Mouse (Mus musculus): ENCODE data around the gene Gm136. TPM values are rescaled to one million over a fixed set of nuclear protein-coding genes. Genes with fewer than 3 reads are reported as not detected.
A peak's percentile ranks its signal among the peaks of the same experiment; 100 is the strongest.

Gm136 gene
- polyA plus RNA-seq, 1 experiment from 2014 or later: not detected

DNA sequence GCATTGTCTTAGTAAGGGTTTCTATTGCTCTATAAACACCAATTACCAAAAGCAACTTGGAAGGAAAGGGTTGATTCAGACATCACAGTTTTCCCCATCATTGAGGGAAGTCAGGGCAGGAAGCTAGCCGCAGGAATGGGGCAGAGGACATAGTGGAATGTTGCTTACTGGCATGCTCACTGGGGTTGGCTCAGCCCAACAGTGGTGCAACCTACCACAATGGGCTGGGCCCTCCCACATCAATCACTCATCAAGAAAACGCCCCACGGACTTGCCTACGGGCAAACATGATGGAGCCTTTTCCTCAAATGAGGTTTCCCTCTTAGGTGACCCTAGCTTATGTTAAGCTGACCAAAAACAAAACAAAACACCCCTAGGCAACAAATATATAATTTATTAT is 32.9 kb downstream of the Gm136 start:
- 46% methylated on average over 4 of the region's 4 CpGs for WGBS (ENCODE audit: insufficient replicate concordance)
- H3K9ac ChIP-seq (ENCODE audit: low read depth, low read length): no peak overlapping the region
- peaks cover 1% of the 10 kb centered on the region; the same call in 1 of the 2 replicates for H3K27me3 ChIP-seq (ENCODE audit: control insufficient read depth, insufficient read depth, low read depth, low read length)
- H3K4me2 ChIP-seq (ENCODE audit: low read depth, low read length): no peak overlapping the region
- H3K27ac ChIP-seq (ENCODE audit: low read length): no peak overlapping the region
- H3K4me3 ChIP-seq (ENCODE audit: low read depth, low read length): no peak overlapping the region
- H3K4me1 ChIP-seq (ENCODE audit: control insufficient read depth, low read depth, low read length): no peaks in the 10 kb centered on the region
- 0 out of 2 replicates have a peak, but pooled peaks cover 4% of the 10 kb centered on the region for H3K9me3 ChIP-seq (replicated peaks; ENCODE audit: control insufficient read depth, low read length)
- H3K36me3 ChIP-seq (ENCODE audit: control insufficient read depth, insufficient read depth): no peaks in the 10 kb centered on the region
- no peak for ATAC-seq (ENCODE audit: low read depth)

- Histone ChIP-seq H3K9me3 (replicated peaks; ENCODE audit: control insufficient read depth, low read length) (0 out of 2 replicates have a peak, but pooled peaks cover 4% of the 10 kb centered on the region), H3K27me3 (ENCODE audit: control insufficient read depth, insufficient read depth, low read depth, low read length) (no peaks in the 10 kb centered on the region), H3K27ac (ENCODE audit: low read length) (no peak overlapping the region), H3K4me2 (ENCODE audit: low read depth, low read length) (no peak overlapping the region), H3K9ac (ENCODE audit: low read depth, low read length) (no peak overlapping the region), H3K4me3 (ENCODE audit: low read depth, low read length) (no peak overlapping the region), H3K4me1 (ENCODE audit: control insufficient read depth, low read depth, low read length) (no peaks in the 10 kb centered on the region), H3K36me3 (ENCODE audit: control insufficient read depth, insufficient read depth) (no peaks in the 10 kb centered on the region)
- ATAC-seq (ENCODE audit: low read depth): no peak
- WGBS (ENCODE audit: insufficient replicate concordance): 73% methylated on average over 7 of the region's 7 CpGs
These were observed 35.8 kb downstream of the Gm136 start for GRCm38 (mm10) chr4:34720127-34720895.

GRCm38 (mm10) chr4:34719421-34719820 is 36.6 kb downstream of the Gm136 start:
- ATAC-seq (ENCODE audit: low read depth): no peak
- Histone ChIP-seq H3K4me3 (ENCODE audit: low read depth, low read length) (no peak overlapping the region), H3K4me2 (ENCODE audit: low read depth, low read length) (no peak overlapping the region), H3K27ac (ENCODE audit: low read length) (no peak overlapping the region), H3K36me3 (ENCODE audit: control insufficient read depth, insufficient read depth) (no peaks in the 10 kb centered on the region), H3K9me3 (replicated peaks; ENCODE audit: control insufficient read depth, low read length) (0 out of 2 replicates have a peak, but pooled peaks cover 4% of the 10 kb centered on the region), H3K9ac (ENCODE audit: low read depth, low read length) (no peak overlapping the region), H3K4me1 (ENCODE audit: control insufficient read depth, low read depth, low read length) (no peaks in the 10 kb centered on the region), H3K27me3 (ENCODE audit: control insufficient read depth, insufficient read depth, low read depth, low read length) (no peaks in the 10 kb centered on the region)
- WGBS (ENCODE audit: insufficient replicate concordance): 80% methylated on average over 12 of the region's 12 CpGs

DNA sequence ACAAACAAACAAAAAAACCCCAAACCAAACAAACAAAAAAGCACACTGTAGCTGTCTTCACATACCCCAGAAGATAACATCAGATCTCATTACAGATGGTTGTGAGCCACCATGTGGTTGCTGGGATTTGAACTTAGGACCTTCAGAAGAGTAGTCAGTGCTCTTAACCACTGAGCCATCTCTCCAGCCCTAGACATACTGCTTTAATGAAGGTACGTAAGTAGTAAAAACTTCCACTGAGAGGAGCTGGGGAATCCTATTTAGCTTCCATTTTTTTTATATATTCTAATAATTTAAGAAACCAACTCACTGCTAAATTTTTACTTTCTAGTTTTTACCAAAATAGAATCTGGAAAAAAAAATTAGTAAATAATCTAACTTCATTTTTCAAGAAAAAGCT is 41.0 kb downstream of the Gm136 start:
- 61% methylated on average over 1 of the region's 1 CpGs for WGBS (ENCODE audit: insufficient replicate concordance)
- no peaks in the 10 kb centered on the region for H3K27me3 ChIP-seq (ENCODE audit: control insufficient read depth, insufficient read depth, low read depth, low read length)
- H3K4me3 ChIP-seq (ENCODE audit: low read depth, low read length): no peak overlapping the region
- H3K9ac ChIP-seq (ENCODE audit: low read depth, low read length): no peak overlapping the region
- no peak for ATAC-seq (ENCODE audit: low read depth)
- no peak overlapping the region for H3K4me2 ChIP-seq (ENCODE audit: low read depth, low read length)
- H3K4me1 ChIP-seq (ENCODE audit: control insufficient read depth, low read depth, low read length): no peaks in the 10 kb centered on the region
- no peaks in the 10 kb centered on the region for H3K36me3 ChIP-seq (ENCODE audit: control insufficient read depth, insufficient read depth)
- H3K27ac ChIP-seq (ENCODE audit: low read length): no peak overlapping the region
- H3K9me3 ChIP-seq (replicated peaks; ENCODE audit: control insufficient read depth, low read length): 0 out of 2 replicates have a peak, but pooled peaks cover under 1% of the 10 kb centered on the region

DNA sequence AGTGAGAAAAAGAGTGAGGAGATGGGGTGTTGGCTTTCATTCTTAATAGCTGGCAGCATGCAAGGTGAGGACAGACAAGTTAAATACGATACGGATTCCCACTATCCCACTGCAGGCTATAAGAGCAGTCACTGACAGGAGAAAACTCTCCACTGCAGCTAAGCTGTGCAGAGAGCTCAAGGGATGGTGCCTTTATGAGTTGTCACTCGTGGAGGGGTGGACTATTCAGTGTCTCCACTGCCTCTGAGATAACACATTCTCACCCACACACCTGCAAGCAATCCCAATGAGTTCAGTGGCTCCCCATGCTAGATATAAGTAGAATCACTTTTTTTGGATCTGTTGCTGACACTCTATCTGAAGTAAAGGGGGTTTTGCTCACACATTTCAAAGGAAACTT is 47.9 kb downstream of the Gm136 start:
- Histone ChIP-seq H3K4me3 (ENCODE audit: low read depth, low read length) (no peak overlapping the region), H3K27me3 (ENCODE audit: control insufficient read depth, insufficient read depth, low read depth, low read length) (no peaks in the 10 kb centered on the region), H3K9me3 (replicated peaks; ENCODE audit: control insufficient read depth, low read length) (no peaks in the 10 kb centered on the region), H3K4me2 (ENCODE audit: low read depth, low read length) (no peak overlapping the region), H3K9ac (ENCODE audit: low read depth, low read length) (no peak overlapping the region), H3K36me3 (ENCODE audit: control insufficient read depth, insufficient read depth) (no peaks in the 10 kb centered on the region), H3K27ac (ENCODE audit: low read length) (no peak overlapping the region), H3K4me1 (ENCODE audit: control insufficient read depth, low read depth, low read length) (no peaks in the 10 kb centered on the region)
- 63% methylated on average over 3 of the region's 3 CpGs for WGBS (ENCODE audit: insufficient replicate concordance)
- ATAC-seq (ENCODE audit: low read depth): no peak

DNA sequence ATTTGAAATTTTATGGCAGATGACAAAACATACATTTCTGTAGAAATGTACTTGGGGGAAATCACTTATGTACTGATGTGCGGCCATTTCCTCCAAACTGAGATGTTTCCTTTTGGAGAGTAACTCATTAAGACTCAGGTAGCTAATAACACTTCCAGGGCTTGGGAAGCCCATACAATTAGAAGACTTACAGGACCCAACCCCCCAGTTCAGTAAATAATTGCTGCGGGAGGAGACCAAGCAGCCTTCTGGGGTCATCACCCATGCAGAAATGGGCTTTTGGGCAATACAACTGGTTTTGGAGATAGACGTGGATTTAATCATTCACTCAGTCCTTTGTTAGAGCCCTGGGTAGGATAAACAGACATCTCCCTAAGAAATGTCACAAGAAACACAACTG is 48.8 kb downstream of the Gm136 start:
- no peak for ATAC-seq (ENCODE audit: low read depth)
- H3K4me1 ChIP-seq (ENCODE audit: control insufficient read depth, low read depth, low read length): no peaks in the 10 kb centered on the region
- 57% methylated on average over 3 of the region's 3 CpGs for WGBS (ENCODE audit: insufficient replicate concordance)
- no peak overlapping the region for H3K4me2 ChIP-seq (ENCODE audit: low read depth, low read length)
- H3K9ac ChIP-seq (ENCODE audit: low read depth, low read length): no peak overlapping the region
- H3K27me3 ChIP-seq (ENCODE audit: control insufficient read depth, insufficient read depth, low read depth, low read length): no peaks in the 10 kb centered on the region
- H3K27ac ChIP-seq (ENCODE audit: low read length): no peak overlapping the region
- no peaks in the 10 kb centered on the region for H3K9me3 ChIP-seq (replicated peaks; ENCODE audit: control insufficient read depth, low read length)
- H3K4me3 ChIP-seq (ENCODE audit: low read depth, low read length): no peak overlapping the region
- no peaks in the 10 kb centered on the region for H3K36me3 ChIP-seq (ENCODE audit: control insufficient read depth, insufficient read depth)

DNA sequence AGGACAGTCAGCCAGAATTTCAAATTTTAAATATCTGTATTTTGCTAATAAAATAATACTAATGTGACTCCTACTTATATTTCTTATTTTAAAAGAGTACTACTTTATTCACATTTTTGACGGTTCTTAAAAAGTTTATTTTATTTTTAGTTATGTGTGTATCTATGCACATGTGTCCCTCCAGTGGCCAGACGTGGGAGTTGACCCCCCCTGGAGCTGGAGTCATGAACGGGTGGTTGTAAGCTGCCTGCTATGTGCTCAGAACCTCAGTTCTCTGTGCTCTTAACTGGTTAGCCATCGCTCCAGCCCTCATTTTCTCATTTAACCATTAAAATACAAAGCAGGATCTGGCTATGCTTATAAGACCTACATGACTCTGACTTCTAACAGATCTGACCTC is 53.0 kb downstream of the Gm136 start:
- no peak for ATAC-seq (ENCODE audit: low read depth)

DNA sequence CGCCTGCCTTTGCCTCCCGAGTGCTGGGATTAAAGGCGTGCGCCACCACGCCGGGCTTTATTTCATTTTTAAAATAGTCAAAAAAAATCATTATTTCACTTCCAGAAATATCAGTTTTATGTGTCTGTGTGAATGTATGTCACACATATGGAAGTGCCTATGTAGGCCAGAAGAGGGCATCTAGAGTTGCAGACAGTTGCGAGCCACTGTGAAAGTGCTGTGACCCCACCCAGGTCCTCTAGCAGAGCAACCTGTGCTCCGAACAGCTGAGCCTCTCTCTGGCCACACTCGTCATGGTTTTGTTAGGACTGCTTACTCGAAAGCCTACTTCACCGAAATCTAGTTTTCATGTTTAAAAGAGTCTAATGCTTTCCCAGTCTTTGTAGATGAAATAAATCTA is 53.8 kb downstream of the Gm136 start:
- Histone ChIP-seq H3K27me3 (ENCODE audit: control insufficient read depth, insufficient read depth, low read depth, low read length) (no peaks in the 10 kb centered on the region), H3K4me3 (ENCODE audit: low read depth, low read length) (no peak overlapping the region), H3K4me1 (ENCODE audit: control insufficient read depth, low read depth, low read length) (no peaks in the 10 kb centered on the region), H3K36me3 (ENCODE audit: control insufficient read depth, insufficient read depth) (no peaks in the 10 kb centered on the region), H3K4me2 (ENCODE audit: low read depth, low read length) (no peak overlapping the region), H3K27ac (ENCODE audit: low read length) (no peak overlapping the region), H3K9me3 (replicated peaks; ENCODE audit: control insufficient read depth, low read length) (no peaks in the 10 kb centered on the region), H3K9ac (ENCODE audit: low read depth, low read length) (no peak overlapping the region)
- 89% methylated on average over 11 of the region's 11 CpGs for WGBS (ENCODE audit: insufficient replicate concordance)
- ATAC-seq (ENCODE audit: low read depth): no peak

More for the DNA sequence above, 53.0 kb downstream of the Gm136 start:
- H3K36me3 ChIP-seq (ENCODE audit: control insufficient read depth, insufficient read depth): no peaks in the 10 kb centered on the region
- H3K4me1 ChIP-seq (ENCODE audit: control insufficient read depth, low read depth, low read length): no peaks in the 10 kb centered on the region
- no peak overlapping the region for H3K9ac ChIP-seq (ENCODE audit: low read depth, low read length)
- 54% methylated on average over 4 of the region's 4 CpGs for WGBS (ENCODE audit: insufficient replicate concordance)
- H3K27me3 ChIP-seq (ENCODE audit: control insufficient read depth, insufficient read depth, low read depth, low read length): no peaks in the 10 kb centered on the region
- no peak overlapping the region for H3K27ac ChIP-seq (ENCODE audit: low read length)
- H3K9me3 ChIP-seq (replicated peaks; ENCODE audit: control insufficient read depth, low read length): no peaks in the 10 kb centered on the region
- H3K4me3 ChIP-seq (ENCODE audit: low read depth, low read length): no peak overlapping the region
- no peak overlapping the region for H3K4me2 ChIP-seq (ENCODE audit: low read depth, low read length)

DNA sequence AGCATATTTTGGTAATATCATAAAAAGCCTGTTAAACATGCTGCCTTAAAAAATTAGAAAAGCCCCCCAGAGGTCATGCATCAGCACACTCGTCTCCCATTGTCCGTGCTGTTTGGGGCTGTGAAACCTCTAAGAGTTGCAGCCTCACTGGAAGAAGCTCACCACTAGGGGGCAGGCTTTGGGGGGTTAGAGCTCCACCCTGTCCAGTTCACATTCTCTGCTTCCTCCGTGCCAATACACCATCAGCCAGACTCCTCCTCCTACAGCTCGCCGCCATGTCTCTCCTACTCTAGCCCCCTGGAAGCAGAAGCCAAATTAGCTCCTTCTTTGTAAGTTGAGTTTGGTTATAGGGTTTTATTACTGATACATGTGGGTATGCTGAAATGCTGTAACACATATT is 54.5 kb downstream of the Gm136 start:
- no peak overlapping the region for H3K4me3 ChIP-seq (ENCODE audit: low read depth, low read length)
- ATAC-seq (ENCODE audit: low read depth): 0 out of 2 replicates have a peak, but pooled peaks have one; percentile 21
- 50% methylated on average over 5 of the region's 5 CpGs for WGBS (ENCODE audit: insufficient replicate concordance)
- no peaks in the 10 kb centered on the region for H3K9me3 ChIP-seq (replicated peaks; ENCODE audit: control insufficient read depth, low read length)
- H3K27ac ChIP-seq (ENCODE audit: low read length): no peak overlapping the region
- H3K9ac ChIP-seq (ENCODE audit: low read depth, low read length): no peak overlapping the region
- H3K4me2 ChIP-seq (ENCODE audit: low read depth, low read length): no peak overlapping the region
- H3K27me3 ChIP-seq (ENCODE audit: control insufficient read depth, insufficient read depth, low read depth, low read length): no peaks in the 10 kb centered on the region
- H3K4me1 ChIP-seq (ENCODE audit: control insufficient read depth, low read depth, low read length): no peaks in the 10 kb centered on the region
- no peaks in the 10 kb centered on the region for H3K36me3 ChIP-seq (ENCODE audit: control insufficient read depth, insufficient read depth)
